Mouse (Mus musculus) C2C12 (cell line): ENCODE data around the gene Zg16. TPM values are rescaled to one million over a fixed set of nuclear protein-coding genes. Genes with fewer than 3 reads are reported as not detected.

Experiments
- H3K27me3 ChIP-seq: one replicate; pipeline ENCODE4 v1.6.1; 2011; ENCODE audit not compliant: control insufficient read depth, insufficient read depth, insufficient read length
- H3K36me3 ChIP-seq: one replicate; pipeline ENCODE4 v1.6.1; 2011; ENCODE audit not compliant: control insufficient read depth, insufficient read depth
- H3K4me3 ChIP-seq: one replicate; pipeline ENCODE4 v1.5.1; 2011; ENCODE audit warnings: mild to moderate bottlenecking, control low read depth; ENCODE audit not compliant: poor library complexity, insufficient read depth, severe bottlenecking
- H3K79me2 ChIP-seq: one replicate; pipeline ENCODE4 v1.6.1; 2011; ENCODE audit not compliant: control insufficient read depth, insufficient read depth
- H3K79me3 ChIP-seq: one replicate; pipeline ENCODE4 v1.6.1; 2011; ENCODE audit warnings: low read depth, control low read depth
- H3ac ChIP-seq: one replicate; pipeline ENCODE3; 2011; ENCODE audit warnings: low read depth; ENCODE audit not compliant: control insufficient read depth, insufficient read length
- CEBPB ChIP-seq: IDR thresholded peaks from one replicate; pipeline ENCODE4 v1.6.1; 2011; ENCODE audit warnings: low read depth, mild to moderate bottlenecking, control low read depth, moderate library complexity
- CTCF ChIP-seq: IDR thresholded peaks from one replicate; pipeline ENCODE4 v1.5.1; 2011; ENCODE audit not compliant: control insufficient read depth, insufficient read depth, insufficient read length
- FOSL1 ChIP-seq: IDR thresholded peaks from one replicate; pipeline ENCODE4 v1.8.0; 2011; ENCODE audit warnings: mild to moderate bottlenecking, low read length; ENCODE audit not compliant: poor library complexity, insufficient read depth, severe bottlenecking
- MAX ChIP-seq: IDR thresholded peaks from one replicate; pipeline ENCODE4 v1.6.1; 2011; ENCODE audit warnings: mild to moderate bottlenecking, control low read depth
- MYOD1 ChIP-seq: IDR thresholded peaks from one replicate; pipeline ENCODE4 v1.6.1; 2011; ENCODE audit warnings: low read depth; ENCODE audit not compliant: control insufficient read depth, insufficient read length
- MYOG ChIP-seq: IDR thresholded peaks from one replicate; pipeline ENCODE4 v1.6.1; 2011; ENCODE audit not compliant: control insufficient read depth, insufficient read length; ENCODE audit errors: extremely low read depth
- USF1 ChIP-seq: IDR thresholded peaks from one replicate; pipeline ENCODE4 v1.6.1; 2011; ENCODE audit warnings: low read depth, mild to moderate bottlenecking, control low read depth, moderate library complexity
- polyA plus RNA-seq: library from polyadenylated mRNA; unstranded; fragments of >200 nt; fragmentation: generic; extraction: Trizol; gene quantifications from one replicate; pipeline ENCODE4 v1.2.1, GENCODE M21; 2012; ENCODE audit warnings: missing spikeins

Gene Zg16
- polyA plus RNA-seq, 1 experiment, result not detected

DNA sequence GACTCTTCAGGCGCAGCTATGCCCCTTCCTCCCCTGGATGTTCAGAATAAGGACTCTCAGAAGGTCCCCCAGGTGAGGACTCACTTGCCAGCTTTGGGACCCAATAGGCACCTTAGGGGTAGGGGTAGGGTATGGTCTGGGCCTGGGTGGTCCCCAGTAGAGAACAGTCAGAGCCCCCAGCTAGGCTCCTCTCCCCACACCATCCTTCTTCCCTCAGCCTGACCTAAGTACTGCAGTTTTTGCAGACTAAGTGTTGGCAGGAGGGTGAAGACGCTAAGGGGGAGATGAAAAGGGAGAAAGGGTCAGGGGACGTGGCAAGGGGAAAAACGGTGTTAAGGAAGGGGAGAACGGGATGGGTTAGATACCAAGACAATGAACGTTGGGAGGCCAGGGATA, 69.2 kb downstream of the Zg16 start:
- H3K4me3 ChIP-seq, result no peak overlapping the region

GRCm38 (mm10) chr7:127016971-127017949, 69.9 kb downstream of the Zg16 start, which contains the start of gene Pagr1a:
Pagr1a (minus strand) TSS chr7:127017352.
- Histone ChIP-seq H3K79me3 (peaks cover 18% of the 10 kb centered on the region), H3K36me3 (peaks cover 18% of the 10 kb centered on the region), H3K79me2 (peaks cover 33% of the 10 kb centered on the region), H3K4me3 (peak within 1 kb of the TSS; percentile 51), H3ac (peak within 1 kb of the TSS; percentile 62), H3K27me3 (no peaks in the 10 kb centered on the region)
- TF ChIP-seq MYOD1 (no peak), FOSL1 (no peak), MYOG (no peak), CTCF (peak; percentile 76), MAX (no peak)

More for the DNA sequence above, 69.2 kb downstream of the Zg16 start:
- no peaks in the 10 kb centered on the region for H3K27me3 ChIP-seq
- peaks cover 15% of the 10 kb centered on the region for H3K79me3 ChIP-seq
- no peak overlapping the region for H3ac ChIP-seq
- H3K79me2 ChIP-seq, result peaks cover 32% of the 10 kb centered on the region
- TF ChIP-seq MYOG (no peak), FOSL1 (no peak), USF1 (no peak), MAX (no peak), CTCF (no peak), MYOD1 (no peak), CEBPB (no peak)
- H3K36me3 ChIP-seq, result peaks cover 24% of the 10 kb centered on the region

GRCm38 (mm10) chr7:127016486-127016938, 70.6 kb downstream of the Zg16 start:
- peak overlapping the region; percentile 62 for H3ac ChIP-seq
- no peaks in the 10 kb centered on the region for H3K27me3 ChIP-seq
- peaks cover 39% of the 10 kb centered on the region for H3K79me2 ChIP-seq
- no peak for TF ChIP-seq FOSL1
- no peak for TF ChIP-seq MYOG
- TF ChIP-seq MYOD1, result no peak
- no peak for TF ChIP-seq USF1
- no peak for TF ChIP-seq CEBPB
- TF ChIP-seq CTCF, result no peak
- no peak for TF ChIP-seq MAX
- H3K79me3 ChIP-seq, result peaks cover 18% of the 10 kb centered on the region
- peaks cover 15% of the 10 kb centered on the region for H3K36me3 ChIP-seq
- peak overlapping the region; percentile 51 for H3K4me3 ChIP-seq

- Histone ChIP-seq H3K79me2 (peaks cover 39% of the 10 kb centered on the region), H3K79me3 (peaks cover 18% of the 10 kb centered on the region), H3K27me3 (no peaks in the 10 kb centered on the region), H3K4me3 (peak within 1 kb of the TSS; percentile 51), H3K36me3 (peaks cover 15% of the 10 kb centered on the region), H3ac (peak within 1 kb of the TSS; percentile 62)
- TF ChIP-seq FOSL1 (no peak), CTCF (no peak), CEBPB (no peak), MAX (no peak), MYOD1 (no peak), USF1 (no peak), MYOG (no peak)
Measured at GRCm38 (mm10) chr7:127016481-127016485, 70.8 kb downstream of the Zg16 start, which contains the start of gene Pagr1b. Pagr1b (minus strand) TSS chr7:127016484.

GRCm38 (mm10) chr7:127016081-127016480, 71.0 kb downstream of the Zg16 start:
- peaks cover 15% of the 10 kb centered on the region for H3K36me3 ChIP-seq
- H3K79me2 ChIP-seq, result peaks cover 39% of the 10 kb centered on the region
- H3K79me3 ChIP-seq, result peaks cover 18% of the 10 kb centered on the region
- H3K27me3 ChIP-seq, result no peaks in the 10 kb centered on the region
- TF ChIP-seq CTCF (no peak), CEBPB (no peak), USF1 (no peak), MYOD1 (no peak), FOSL1 (no peak), MAX (no peak), MYOG (no peak)
- peak overlapping the region; percentile 62 for H3ac ChIP-seq
- H3K4me3 ChIP-seq, result peak overlapping the region; percentile 51

- peaks cover 15% of the 10 kb centered on the region for H3K36me3 ChIP-seq
- H3K27me3 ChIP-seq, result no peaks in the 10 kb centered on the region
- no peak overlapping the region for H3K4me3 ChIP-seq
- no peak for TF ChIP-seq MAX
- no peak for TF ChIP-seq USF1
- no peak for TF ChIP-seq FOSL1
- no peak for TF ChIP-seq CTCF
- TF ChIP-seq MYOD1, result no peak
- no peak for TF ChIP-seq CEBPB
- H3K79me3 ChIP-seq, result peaks cover 19% of the 10 kb centered on the region
- peaks cover 39% of the 10 kb centered on the region for H3K79me2 ChIP-seq
- H3ac ChIP-seq, result peak overlapping the region; percentile 53
Measured at GRCm38 (mm10) chr7:127014993-127015392, 72.1 kb downstream of the Zg16 start.
